Mouse (Mus musculus): ENCODE results near the gene Qsox1. TPM values are rescaled to one million over a fixed set of nuclear protein-coding genes. Genes with fewer than 3 reads are reported as not detected.

Gene Qsox1
- total RNA-seq, 2 experiments from 2014 or later, result 28.4 to 32.7 TPM

GRCm38 (mm10) chr1:155805607-155806006 lies 7.1 kb downstream of the Qsox1 start:
- intact Hi-C loops (cut with DNase I), result no loop called here
- DNase-seq (ENCODE audit: low spot score in 2 of 2), result no peak

- intact Hi-C loops (cut with DNase I), result no loop called here
- no peak for DNase-seq (ENCODE audit: low spot score in 2 of 2)
Measured at GRCm38 (mm10) chr1:155801014-155801991, 11.4 kb downstream of the Qsox1 start.

GRCm38 (mm10) chr1:155798000-155798399 lies 14.7 kb downstream of the Qsox1 start:
- no peak for DNase-seq (ENCODE audit: low spot score in 2 of 2)
- intact Hi-C loops (cut with DNase I), result no loop called here

DNA sequence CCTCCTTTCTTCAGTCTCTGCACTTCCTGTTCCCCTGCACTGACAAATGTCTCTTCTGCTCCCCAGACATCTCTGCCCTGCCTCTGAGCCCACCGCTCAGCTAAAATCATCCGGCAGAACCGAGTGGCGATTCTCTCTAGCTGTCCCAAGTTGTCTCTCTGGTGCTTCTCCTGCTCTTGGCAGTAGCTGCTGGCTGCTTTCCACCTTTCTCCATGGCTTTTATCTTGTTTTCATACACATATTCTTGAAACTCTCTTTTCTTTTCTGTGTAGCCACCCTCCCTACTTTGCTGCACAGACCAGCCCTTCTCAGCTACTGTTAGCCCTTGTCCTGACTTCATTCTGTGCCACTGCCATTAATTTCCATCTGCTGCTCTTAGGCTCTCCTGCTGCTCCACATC lies 15.3 kb downstream of the Qsox1 start:
- no peak for DNase-seq (ENCODE audit: low spot score in 2 of 2)
- intact Hi-C loops (cut with DNase I), result no loop called here

- no peak for DNase-seq (ENCODE audit: low spot score in 2 of 2)
- intact Hi-C loops (cut with DNase I), result no loop called here
Measured at GRCm38 (mm10) chr1:155796757-155797405, 15.8 kb downstream of the Qsox1 start.

DNA sequence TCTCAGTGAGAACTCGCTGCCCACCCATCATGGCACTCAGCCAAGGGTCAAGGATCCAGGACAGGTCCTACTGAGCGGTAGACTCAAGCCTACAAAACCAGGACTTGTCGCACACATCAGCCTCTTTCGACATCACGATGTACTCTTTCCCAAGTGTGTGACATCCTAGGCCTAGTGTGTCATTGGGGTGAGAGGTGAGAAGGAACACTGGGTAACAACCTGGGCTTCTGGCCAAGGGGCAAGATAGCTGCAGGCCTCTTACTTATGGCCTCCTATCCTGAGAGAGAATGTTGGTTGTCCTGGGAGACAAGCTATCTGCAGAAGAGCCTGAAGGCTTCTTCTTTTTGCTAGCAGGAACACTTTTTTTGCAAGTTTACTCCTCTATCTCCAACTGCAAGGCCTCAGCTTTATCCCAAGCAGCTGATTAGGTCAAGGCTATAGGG lies 16.9 kb downstream of the Qsox1 start:
- intact Hi-C loops (cut with DNase I), result no loop called here
- no peak for DNase-seq (ENCODE audit: low spot score in 2 of 2)

DNA sequence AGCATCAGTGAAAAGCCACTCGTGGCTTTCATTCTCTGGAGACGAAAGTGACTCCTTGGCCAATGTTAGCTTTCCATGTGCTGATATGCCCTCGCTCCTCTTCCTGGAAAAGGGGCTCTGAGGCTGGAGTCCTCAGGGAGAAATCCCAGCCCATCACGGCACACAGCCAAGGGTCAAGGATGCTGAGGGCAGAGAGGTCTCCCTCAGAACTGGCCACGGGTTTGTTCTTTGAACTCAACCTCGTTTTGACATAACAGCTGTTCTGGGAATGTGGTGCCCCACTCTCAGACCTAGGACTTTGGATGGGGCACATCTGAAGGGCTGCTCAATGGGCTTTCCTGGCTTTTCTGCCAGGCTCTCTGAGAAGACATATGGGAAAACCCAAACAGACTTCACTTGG lies 17.8 kb downstream of the Qsox1 start:
- DNase-seq (ENCODE audit: low spot score in 2 of 2), result no peak
- intact Hi-C loops (cut with DNase I), result no loop called here

- DNase-seq (ENCODE audit: low spot score in 2 of 2), result no peak
- intact Hi-C loops (cut with DNase I), result no loop called here
Measured at GRCm38 (mm10) chr1:155791919-155792318, 20.8 kb downstream of the Qsox1 start.

- intact Hi-C loops (cut with DNase I), result no loop called here
- no peak for DNase-seq (ENCODE audit: low spot score in 2 of 2)
Measured at GRCm38 (mm10) chr1:155790111-155790974, 22.3 kb downstream of the Qsox1 start.

- DNase-seq (ENCODE audit: low spot score in 2 of 2), result no peak
- intact Hi-C loops (cut with DNase I), result no loop called here
Measured at GRCm38 (mm10) chr1:155785886-155786285, 26.8 kb downstream of the Qsox1 start.

- DNase-seq (ENCODE audit: low spot score in 2 of 2), result peak; percentile 28 to 48
- intact Hi-C loops (cut with DNase I), result loop anchor here (1.0 kb wide), 1 partner anchor 208 kb away; no protein-coding TSS in a partner anchor
Measured at GRCm38 (mm10) chr1:155784343-155785205, 28.1 kb downstream of the Qsox1 start.

GRCm38 (mm10) chr1:155782382-155782781 lies 30.3 kb downstream of the Qsox1 start:
- DNase-seq (ENCODE audit: low spot score in 2 of 2), result no peak
- intact Hi-C loops (cut with DNase I), result no loop called here

DNA sequence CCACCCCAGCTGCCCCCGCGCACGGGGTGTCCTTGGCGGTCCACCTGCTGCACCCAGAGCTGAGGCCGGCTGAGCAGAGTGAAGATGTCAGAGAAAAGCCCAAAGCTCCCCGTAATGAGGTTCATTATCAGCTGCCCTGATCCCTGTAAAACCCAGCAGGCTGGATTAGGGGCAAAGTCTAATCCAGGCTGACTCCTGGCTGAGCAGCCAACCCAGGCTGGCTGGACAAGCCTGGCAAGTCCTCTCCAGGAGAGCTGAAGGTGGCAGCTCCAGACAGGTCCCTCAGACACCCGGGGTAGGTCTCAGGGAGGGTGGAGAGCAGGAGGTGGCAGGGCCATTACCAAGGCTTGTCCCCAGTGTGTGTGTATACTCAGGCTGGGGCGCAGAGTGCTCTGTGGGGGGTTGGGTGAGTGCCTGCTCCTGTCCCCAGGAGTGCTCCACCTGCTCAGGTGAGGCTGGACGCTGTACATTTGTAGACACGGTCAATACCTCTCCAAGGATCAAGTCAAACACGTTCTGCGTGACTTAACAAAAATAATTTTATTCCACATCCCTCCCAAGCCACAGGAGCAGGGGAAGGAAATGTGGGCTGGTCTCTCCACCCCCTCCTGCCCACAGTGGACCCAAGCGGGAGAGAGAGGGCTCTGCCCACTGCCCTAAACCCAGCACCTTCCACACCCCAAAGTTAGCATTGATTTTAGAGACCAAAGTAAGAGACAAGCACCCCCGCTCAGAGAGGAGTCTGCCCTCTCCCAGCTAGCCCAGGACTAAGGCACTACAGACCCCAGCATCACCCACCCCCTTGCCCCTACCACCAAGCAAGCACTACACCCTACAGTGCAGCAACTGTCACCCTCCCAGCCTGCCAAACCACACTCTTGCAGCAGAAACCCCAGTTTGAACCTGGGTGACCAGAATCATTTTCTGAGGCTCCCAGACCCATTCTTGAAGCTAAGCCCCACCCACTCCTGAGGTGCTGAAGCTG lies 34.8 kb downstream of the Qsox1 start:
- DNase-seq (ENCODE audit: low spot score in 2 of 2), result no peak
- intact Hi-C loops (cut with DNase I), result no loop called here

GRCm38 (mm10) chr1:155759167-155759566 lies 53.5 kb downstream of the Qsox1 start:
- intact Hi-C loops (cut with DNase I), result no loop called here
- no peak for DNase-seq (ENCODE audit: low spot score in 2 of 2)

DNA sequence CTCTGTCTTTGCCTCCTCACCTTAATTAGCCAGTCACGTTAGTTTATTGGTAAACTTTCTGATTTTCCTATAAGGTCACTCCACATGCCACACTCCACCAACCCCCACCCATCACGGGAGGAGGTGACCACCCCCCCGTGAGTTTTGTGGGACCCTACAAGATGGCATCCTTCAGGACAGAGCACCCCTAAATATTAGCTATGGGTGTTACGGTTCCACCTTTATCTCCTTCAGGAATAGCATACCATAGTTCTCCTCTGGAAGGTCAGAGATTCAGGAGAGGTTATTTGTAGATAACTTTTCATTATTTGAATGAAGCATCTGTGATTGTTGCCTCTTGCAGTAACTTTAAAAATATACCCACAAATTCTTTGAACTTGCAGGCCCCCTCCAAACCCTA lies 54.0 kb downstream of the Qsox1 start:
- intact Hi-C loops (cut with DNase I), result no loop called here
- no peak for DNase-seq (ENCODE audit: low spot score in 2 of 2)

- intact Hi-C loops (cut with DNase I), result no loop called here
- no peak for DNase-seq (ENCODE audit: low spot score in 2 of 2)
Measured at GRCm38 (mm10) chr1:155757621-155758020, 55.1 kb downstream of the Qsox1 start.

- no peak for DNase-seq (ENCODE audit: low spot score in 2 of 2)
- intact Hi-C loops (cut with DNase I), result no loop called here
Measured at GRCm38 (mm10) chr1:155753411-155753810, 59.3 kb downstream of the Qsox1 start.

Data from left cerebral cortex, postnatal 25 days (tissue).